In genomic region chr5:150168712-150169111, GRCm38 (mm10) we compare ENCODE assay signal across 8 mouse cellular contexts. TPM values are rescaled to one million over a fixed set of nuclear protein-coding genes. Genes with fewer than 3 reads are reported as not detected.
DNase-seq lines count a peak whose midpoint lies in the region; ATAC-seq and TF ChIP-seq lines count a peak whose summit lies in the region.

No protein-coding gene starts in this region.

- no peak overlapping the region for H3K27ac ChIP-seq in heart, adult 2 months
- H3K27ac ChIP-seq in kidney, embryonic 14.5 days (ENCODE audit: low read depth, low read length): no peak overlapping the region
- H3K27ac ChIP-seq in liver, embryonic 14.5 days: no peak overlapping the region
- no peak overlapping the region for H3K27ac ChIP-seq in neural tube, embryonic 12.5 days

- H3K79me3 ChIP-seq in C2C12 (ENCODE audit: low read depth): no peaks in the 10 kb centered on the region

- 4% methylated on average over 9 of the region's 9 CpGs for WGBS in heart, adult 2 months
- WGBS in kidney, embryonic 14.5 days: 5% methylated on average over 9 of the region's 9 CpGs
- WGBS in liver, embryonic 14.5 days (ENCODE audit: insufficient replicate concordance): 3% methylated on average over 9 of the region's 9 CpGs
- 5% methylated on average over 9 of the region's 9 CpGs for WGBS in neural tube, embryonic 12.5 days

- DNase-seq in ZHBTc4 (ENCODE audit: low read depth, low spot score): peak; percentile 78
- DNase-seq in embryo, embryonic 10 days (ENCODE audit: low spot score): peak; percentile 94
- peak; percentile 61 to 65 for DNase-seq in heart, adult 2 months
- peak; percentile 16 to 24 (median 19) for DNase-seq in liver, embryonic 14.5 days (ENCODE audit: low read depth in 3 of 3, low spot score in 3 of 3)
- DNase-seq in thymus, postnatal 0 days (ENCODE audit: low spot score): peak; percentile 64

- peak; percentile 82 for ATAC-seq in kidney, embryonic 14.5 days (ENCODE audit: low FRiP score, low TSS enrichment)
- ATAC-seq in liver, embryonic 14.5 days (ENCODE audit: insufficient read depth): peak; percentile 43; the same call in 1 of the 2 replicates
- ATAC-seq in neural tube, embryonic 12.5 days (ENCODE audit: low FRiP score, low read depth): peak; percentile 75

- no peaks in the 10 kb centered on the region for H3K27me3 ChIP-seq in C2C12 (ENCODE audit: control insufficient read depth, insufficient read depth, insufficient read length)
- H3K27me3 ChIP-seq in heart, adult 2 months (ENCODE audit: control insufficient read depth, insufficient read depth, low read length): no peaks in the 10 kb centered on the region
- no peaks in the 10 kb centered on the region for H3K27me3 ChIP-seq in kidney, embryonic 14.5 days (ENCODE audit: control insufficient read depth, insufficient read depth, low read length)
- H3K27me3 ChIP-seq in liver, embryonic 14.5 days (ENCODE audit: control insufficient read depth, insufficient read depth, low read length): no peaks in the 10 kb centered on the region
- H3K27me3 ChIP-seq in neural tube, embryonic 12.5 days (replicated peaks): no peaks in the 10 kb centered on the region

- intact Hi-C loops in heart, adult 2 months (cut with DNase I): loop anchor here (2.0 to 5.0 kb wide), 3 partner anchors 64 to 258 kb away; no protein-coding TSS in a partner anchor

- H3K4me1 ChIP-seq in heart, adult 2 months (ENCODE audit: control insufficient read depth, insufficient read depth, low read length): peaks cover 1% of the 10 kb centered on the region; the same call in 1 of the 2 replicates
- no peaks in the 10 kb centered on the region for H3K4me1 ChIP-seq in kidney, embryonic 14.5 days (ENCODE audit: control insufficient read depth, insufficient read depth, low read length)
- 0 out of 4 replicates have a peak, but pooled peaks cover 0 to 2% of the 10 kb centered on the region in 2 experiments for H3K4me1 ChIP-seq in liver, embryonic 14.5 days (replicated peaks; ENCODE audit: control insufficient read depth in 2 of 2, insufficient read depth in 2 of 2, low read length in 1 of 2)
- no peaks in the 10 kb centered on the region for H3K4me1 ChIP-seq in neural tube, embryonic 12.5 days

- H3K9ac ChIP-seq in heart, adult 2 months (ENCODE audit: low read depth, low read length): no peak overlapping the region
- no peak overlapping the region for H3K9ac ChIP-seq in kidney, embryonic 14.5 days (ENCODE audit: low read depth, low read length)
- H3K9ac ChIP-seq in liver, embryonic 14.5 days (replicated peaks): no peak overlapping the region
- no peak overlapping the region for H3K9ac ChIP-seq in neural tube, embryonic 12.5 days

- no peaks in the 10 kb centered on the region for H3K79me2 ChIP-seq in C2C12 (ENCODE audit: control insufficient read depth, insufficient read depth)
- no peaks in the 10 kb centered on the region for H3K79me2 ChIP-seq in heart, adult 2 months (replicated peaks; ENCODE audit: control insufficient read depth, insufficient read depth, low read length)

- peak; percentile 84; the same call in 1 of the 2 replicates for TF ChIP-seq EP300 in heart, adult 2 months (IDR thresholded peaks at IDR 0.05; ENCODE audit: insufficient read depth, low read depth, low read length)
- no peak for TF ChIP-seq EP300 in liver, embryonic 14.5 days (IDR thresholded peaks at IDR 0.05; ENCODE audit: low read depth)

- TF ChIP-seq CTCF in C2C12 (IDR thresholded peaks at IDR 0.05; ENCODE audit: control insufficient read depth, insufficient read depth, insufficient read length): peak; percentile 14
- peak; percentile 80 for TF ChIP-seq CTCF in heart, adult 2 months (IDR thresholded peaks at IDR 0.05)
- TF ChIP-seq CTCF in liver, embryonic 14.5 days (IDR thresholded peaks at IDR 0.05; ENCODE audit: low read depth): peak; percentile 64

- no peak for TF ChIP-seq POLR2A in heart, adult 2 months (IDR thresholded peaks at IDR 0.05; ENCODE audit: insufficient read depth, low read depth, low read length)

- H3K4me2 ChIP-seq in kidney, embryonic 14.5 days (replicated peaks; ENCODE audit: low read depth, low read length): no peak overlapping the region
- H3K4me2 ChIP-seq in liver, embryonic 14.5 days (ENCODE audit: low read depth): no peak overlapping the region
- no peak overlapping the region for H3K4me2 ChIP-seq in neural tube, embryonic 12.5 days (replicated peaks)

- no peaks in the 10 kb centered on the region for H3K36me3 ChIP-seq in C2C12 (ENCODE audit: control insufficient read depth, insufficient read depth)
- no peaks in the 10 kb centered on the region for H3K36me3 ChIP-seq in heart, adult 2 months (ENCODE audit: control insufficient read depth, insufficient read depth, low read length)
- no peaks in the 10 kb centered on the region for H3K36me3 ChIP-seq in kidney, embryonic 14.5 days (ENCODE audit: control insufficient read depth, insufficient read depth, low read length)
- no peaks in the 10 kb centered on the region for H3K36me3 ChIP-seq in liver, embryonic 14.5 days (replicated peaks; ENCODE audit: control insufficient read depth, insufficient read depth, low read depth)
- no peaks in the 10 kb centered on the region for H3K36me3 ChIP-seq in neural tube, embryonic 12.5 days

- no peak overlapping the region for H3ac ChIP-seq in C2C12 (ENCODE audit: control insufficient read depth, insufficient read length, low read depth)

- H3K4me3 ChIP-seq in C2C12 (ENCODE audit: insufficient read depth, poor library complexity, severe bottlenecking): no peak overlapping the region
- H3K4me3 ChIP-seq in heart, adult 2 months: no peak overlapping the region
- no peak overlapping the region for H3K4me3 ChIP-seq in kidney, embryonic 14.5 days (ENCODE audit: low read length)
- no peak overlapping the region for H3K4me3 ChIP-seq in liver, embryonic 14.5 days (ENCODE audit: insufficient read depth in 1 of 2, low read depth in 2 of 2, low read length in 2 of 2)
- H3K4me3 ChIP-seq in neural tube, embryonic 12.5 days: no peak overlapping the region

- H3K9me3 ChIP-seq in kidney, embryonic 14.5 days (ENCODE audit: control insufficient read depth, low read length): no peaks in the 10 kb centered on the region
- H3K9me3 ChIP-seq in liver, embryonic 14.5 days (ENCODE audit: control insufficient read depth, low read length): no peaks in the 10 kb centered on the region
- no peaks in the 10 kb centered on the region for H3K9me3 ChIP-seq in neural tube, embryonic 12.5 days

TF ChIP-seq in C2C12, 6 proteins besides CTCF, POLR2A, EP300 and RAD21:
- no peak for TF ChIP-seq FOSL1 (IDR thresholded peaks at IDR 0.05; ENCODE audit: insufficient read depth, low read length, poor library complexity, severe bottlenecking)
- TF ChIP-seq USF1 (IDR thresholded peaks at IDR 0.05; ENCODE audit: low read depth): no peak
- TF ChIP-seq CEBPB (IDR thresholded peaks at IDR 0.05; ENCODE audit: low read depth): no peak
- TF ChIP-seq MAX (IDR thresholded peaks at IDR 0.05): no peak
- TF ChIP-seq MYOD1 (IDR thresholded peaks at IDR 0.05; ENCODE audit: control insufficient read depth, insufficient read length, low read depth): no peak
- TF ChIP-seq MYOG (IDR thresholded peaks at IDR 0.05; ENCODE audit: control insufficient read depth, extremely low read depth, insufficient read length): no peak

RNA-seq across cellular contexts. Expression of gene Fry, which starts 50.3 kb away (rescaled TPM):
- 0.25 TPM for polyA plus RNA-seq in C2C12 (2012; fragmentation: generic; extraction: Trizol)
- 100 to 1,000 TPM; 117 to 153 TPM for total RNA-seq in heart, adult 2 months (2021)
- polyA plus RNA-seq in heart, adult 2 months (2012; rRNA removed): 43.8 and 55.9 TPM in 2 replicates
- 5.5 and 8.0 TPM in 2 replicates for polyA plus RNA-seq in kidney, embryonic 14.5 days (2014; fragmentation: Nextera tagmentation; extraction: Ambion mirVana)
- polyA plus RNA-seq in liver, embryonic 14.5 days (2012; rRNA removed): 1.3 and 1.4 TPM in 2 replicates
- polyA plus RNA-seq in liver, embryonic 14.5 days (2014; fragmentation: Nextera tagmentation; extraction: Ambion mirVana): 1.9 and 2.5 TPM in 2 replicates
- 31.9 and 33.3 TPM in 2 replicates for polyA plus RNA-seq in neural tube, embryonic 12.5 days (2016; fragmentation: Nextera tagmentation; extraction: Ambion mirVana)
- 3.6 and 5.3 TPM in 2 replicates for polyA plus RNA-seq in thymus, postnatal 0 days (2015; fragmentation: Nextera tagmentation; extraction: Ambion mirVana)

Comparison
In these comparisons a context has a peak if more than half of its experiments do, and no peak if none do; other contexts are left out.
1. CTCF ChIP-seq: peak in every context shown above with its lines; median percentile 80 in heart, adult 2 months; 64 in liver, embryonic 14.5 days; 14 in C2C12.
2. DNase-seq: peak in every context shown above with its lines; median percentile 94 in embryo, embryonic 10 days; 78 in ZHBTc4; 64 in thymus, postnatal 0 days; 63 in heart, adult 2 months; 19 in liver, embryonic 14.5 days.